Mouse (Mus musculus) right cerebral cortex, postnatal 4 days (tissue): Measurements from ENCODE around the gene Eif3b.

Experiments used
- DNase-seq: peaks from one replicate; pipeline ENCODE4 v3.0.0-alpha.2; 2022

The Eif3b gene

GRCm38 (mm10) chr5:140492684-140493233 lies 73.6 kb downstream of the Eif3b start:
- DNase-seq: no peak
